ENCODE assay signal across 8 mouse cellular contexts in genomic region chrX:161907595-161908592, GRCm38 (mm10).
DNase-seq lines count a peak whose midpoint lies in the region; ATAC-seq lines count a peak whose summit lies in the region.

No protein-coding gene starts in this region.

- no peaks in the 10 kb centered on the region for H3K9me3 ChIP-seq in heart, embryonic 10.5 days
- H3K9me3 ChIP-seq in hindbrain, embryonic 10.5 days: no peaks in the 10 kb centered on the region
- no peaks in the 10 kb centered on the region for H3K9me3 ChIP-seq in liver, embryonic 16.5 days (replicated peaks; ENCODE audit: control insufficient read depth, low read length)

- H3K36me3 ChIP-seq in heart, embryonic 10.5 days: no peaks in the 10 kb centered on the region
- H3K36me3 ChIP-seq in hindbrain, embryonic 10.5 days: no peaks in the 10 kb centered on the region
- no peaks in the 10 kb centered on the region for H3K36me3 ChIP-seq in liver, embryonic 16.5 days (ENCODE audit: control insufficient read depth, insufficient read depth)

- peak overlapping the region; percentile 11 for H3K4me2 ChIP-seq in liver, embryonic 16.5 days (ENCODE audit: low read depth, low read length)

- DNase-seq in heart, embryonic 10.5 days (ENCODE audit: low spot score): no peak
- DNase-seq in heart, adult 8-10 months (ENCODE audit: low spot score): no peak
- peak; percentile 10 for DNase-seq in embryo, embryonic 10 days (ENCODE audit: low spot score)
- DNase-seq in hindbrain, embryonic 10.5 days (ENCODE audit: low spot score): peak; percentile 10
- no peak for DNase-seq in natural killer cell, adult 2 months (ENCODE audit: low spot score in 2 of 2)
- DNase-seq in right cerebral cortex, adult 18-20 months: no peak
- no peak for DNase-seq in gastrocnemius, postnatal 25 days

- H3K4me1 ChIP-seq in heart, embryonic 10.5 days: peaks cover 10% of the 10 kb centered on the region; the same call in 1 of the 2 replicates
- peaks cover 32% of the 10 kb centered on the region for H3K4me1 ChIP-seq in hindbrain, embryonic 10.5 days (replicated peaks)
- H3K4me1 ChIP-seq in liver, embryonic 16.5 days (ENCODE audit: control insufficient read depth, low read depth, low read length): no peaks in the 10 kb centered on the region

- H3K27ac ChIP-seq in heart, embryonic 10.5 days: 0 out of 2 replicates have a peak overlapping the region, but pooled peaks have one; percentile 29
- peak overlapping the region; percentile 56; the same call in 1 of the 2 replicates for H3K27ac ChIP-seq in hindbrain, embryonic 10.5 days
- H3K27ac ChIP-seq in liver, embryonic 16.5 days (ENCODE audit: low read length): no peak overlapping the region

- ATAC-seq in liver, embryonic 16.5 days (ENCODE audit: low read depth): no peak

- H3K4me3 ChIP-seq in heart, embryonic 10.5 days: peak overlapping the region; percentile 63
- peak overlapping the region; percentile 58 for H3K4me3 ChIP-seq in hindbrain, embryonic 10.5 days
- peak overlapping the region; percentile 11; the same call in 1 of the 2 replicates for H3K4me3 ChIP-seq in liver, embryonic 16.5 days (ENCODE audit: low read depth, low read length)

- 18% methylated on average over 53 of the region's 53 CpGs for WGBS in heart, embryonic 10.5 days
- WGBS in hindbrain, embryonic 10.5 days: 16% methylated on average over 53 of the region's 53 CpGs
- 26% methylated on average over 50 of the region's 53 CpGs for WGBS in liver, embryonic 16.5 days (ENCODE audit: insufficient replicate concordance)

- H3K9ac ChIP-seq in liver, embryonic 16.5 days (ENCODE audit: low read depth, low read length): no peak overlapping the region

- H3K27me3 ChIP-seq in heart, embryonic 10.5 days (ENCODE audit: insufficient read depth, poor library complexity, severe bottlenecking): peaks cover 65% of the 10 kb centered on the region
- H3K27me3 ChIP-seq in hindbrain, embryonic 10.5 days (ENCODE audit: insufficient read depth, poor library complexity, severe bottlenecking): peaks cover 92% of the 10 kb centered on the region
- H3K27me3 ChIP-seq in liver, embryonic 16.5 days (ENCODE audit: control insufficient read depth, insufficient read depth, low read depth, low read length): peaks cover 36% of the 10 kb centered on the region

Comparison
In these comparisons a context has a peak if more than half of its experiments do, and no peak if none do; other contexts are left out.
1. DNase-seq: peak in embryo, embryonic 10 days (single experiment) and hindbrain, embryonic 10.5 days (single experiment); none in heart, embryonic 10.5 days (single experiment), heart, adult 8-10 months (single experiment), natural killer cell, adult 2 months (0 of 2), right cerebral cortex, adult 18-20 months (single experiment) and gastrocnemius, postnatal 25 days (single experiment).
2. H3K4me3 ChIP-seq: peak in every context shown above with its lines; median percentile 63 in heart, embryonic 10.5 days; 58 in hindbrain, embryonic 10.5 days; 11 in liver, embryonic 16.5 days.